Mouse (Mus musculus): ENCODE results near the gene Sdf2. TPM values are rescaled to one million over a fixed set of nuclear protein-coding genes. Genes with fewer than 3 reads are reported as not detected.

The Sdf2 gene
- polyA plus RNA-seq (2014; fragmentation: Illumina TruSeq; extraction: RNeasy Lipid Tissue Mini Kit (QIAGEN cat#74804); ENCODE audit: low read depth, low replicate concordance), result 11.0 TPM

DNA sequence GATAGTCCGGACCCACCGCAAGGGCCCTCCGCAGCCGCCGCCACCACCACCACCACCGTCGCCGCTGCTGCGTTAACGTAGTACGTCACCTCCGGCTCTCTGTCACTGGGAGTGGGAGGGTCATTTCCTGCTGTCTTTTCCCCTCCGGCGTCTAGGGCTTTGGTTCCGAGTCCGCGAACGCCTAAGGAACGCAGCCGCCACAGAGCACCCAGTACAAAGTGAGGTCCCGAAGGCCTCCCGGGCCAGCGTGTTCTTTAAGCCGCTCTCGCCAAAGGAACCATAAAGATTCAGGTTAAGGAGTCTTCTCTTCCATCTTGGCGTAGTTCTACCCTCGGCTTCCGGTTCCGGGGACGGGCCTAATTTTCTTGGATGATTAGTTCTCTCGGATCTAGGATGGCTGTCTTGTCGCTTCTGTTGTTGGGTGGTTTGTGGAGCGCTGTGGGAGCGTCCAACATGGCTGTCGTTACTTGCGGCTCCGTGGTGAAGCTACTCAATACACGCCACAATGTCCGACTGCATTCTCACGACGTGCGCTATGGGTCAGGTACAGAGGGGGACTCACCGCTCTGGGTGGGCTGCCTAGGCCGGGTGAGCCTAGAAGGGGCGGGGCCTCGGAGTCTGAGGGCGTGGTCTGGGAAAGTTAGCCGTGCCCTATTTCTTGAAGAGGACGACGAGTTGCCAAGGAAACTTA lies at the start of gene Sdf2, which contains the start of gene Supt6:
Gene Sdf2, plus strand, starts transcription at position 120 of the 691 bp plus-strand sequence.
Gene Supt6, minus strand, starts transcription at position 361 of the 691 bp plus-strand sequence.

GRCm38 (mm10) chr11:78261380-78262352 lies 16.1 kb downstream of the Sdf2 start, which contains the start of gene 2610507B11Rik:
Gene 2610507B11Rik (plus strand): TSS chr11:78261752.

DNA sequence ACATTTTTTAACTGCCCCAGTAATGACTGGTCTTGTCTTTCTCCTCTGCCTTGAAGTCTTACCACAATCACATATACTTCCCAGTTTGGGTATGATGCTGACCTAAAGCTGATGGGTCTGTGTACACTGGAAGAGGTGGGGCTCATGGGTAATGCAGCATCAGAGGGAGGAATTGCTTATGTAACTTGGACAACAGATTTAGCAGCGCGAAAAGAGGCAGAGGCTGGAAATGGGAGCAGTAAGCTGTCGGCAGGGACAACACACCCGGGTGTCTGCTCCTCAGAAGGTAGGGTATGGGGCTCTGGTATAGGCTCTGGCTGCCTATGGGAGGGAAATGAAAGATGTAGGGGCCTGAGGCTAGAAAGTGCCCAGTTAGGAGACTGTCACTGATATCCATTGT lies 45.1 kb downstream of the Sdf2 start, which contains the start of gene BC030499:
Gene BC030499, plus strand, starts transcription at position 188 of the 400 bp plus-strand sequence.

GRCm38 (mm10) chr11:78301357-78302084 lies 56.0 kb downstream of the Sdf2 start, which contains the start of gene Spag5:
Gene Spag5 (plus strand): TSS chr11:78301529.

Other genes starting within 250 kb of the Sdf2 start
- 3.7 TPM for gene Dhrs13, start 213.5 kb upstream of the Sdf2 start, polyA plus RNA-seq (2014; fragmentation: Illumina TruSeq; extraction: RNeasy Lipid Tissue Mini Kit (QIAGEN cat#74804); ENCODE audit: low read depth, low replicate concordance)
- gene Flot2, start 207.8 kb upstream of the Sdf2 start, polyA plus RNA-seq (2014; fragmentation: Illumina TruSeq; extraction: RNeasy Lipid Tissue Mini Kit (QIAGEN cat#74804); ENCODE audit: low read depth, low replicate concordance), result 3.7 TPM
- 4.5 TPM for gene Eral1, start 165.4 kb upstream of the Sdf2 start, polyA plus RNA-seq (2014; fragmentation: Illumina TruSeq; extraction: RNeasy Lipid Tissue Mini Kit (QIAGEN cat#74804); ENCODE audit: low read depth, low replicate concordance)
- 4.6 TPM for gene Fam222b, start 151.1 kb upstream of the Sdf2 start, polyA plus RNA-seq (2014; fragmentation: Illumina TruSeq; extraction: RNeasy Lipid Tissue Mini Kit (QIAGEN cat#74804); ENCODE audit: low read depth, low replicate concordance)
- 0.08 TPM for gene Traf4, start 80.2 kb upstream of the Sdf2 start, polyA plus RNA-seq (2014; fragmentation: Illumina TruSeq; extraction: RNeasy Lipid Tissue Mini Kit (QIAGEN cat#74804); ENCODE audit: low read depth, low replicate concordance)
- gene Nek8, start 69.1 kb upstream of the Sdf2 start, polyA plus RNA-seq (2014; fragmentation: Illumina TruSeq; extraction: RNeasy Lipid Tissue Mini Kit (QIAGEN cat#74804); ENCODE audit: low read depth, low replicate concordance), result 5.8 TPM
- 44.7 TPM for gene Tlcd1, start 69.0 kb upstream of the Sdf2 start, polyA plus RNA-seq (2014; fragmentation: Illumina TruSeq; extraction: RNeasy Lipid Tissue Mini Kit (QIAGEN cat#74804); ENCODE audit: low read depth, low replicate concordance)
- 243 TPM for gene Rpl23a, start 62.2 kb upstream of the Sdf2 start, polyA plus RNA-seq (2014; fragmentation: Illumina TruSeq; extraction: RNeasy Lipid Tissue Mini Kit (QIAGEN cat#74804); ENCODE audit: low read depth, low replicate concordance)
- gene Rab34, start 57.3 kb upstream of the Sdf2 start, polyA plus RNA-seq (2014; fragmentation: Illumina TruSeq; extraction: RNeasy Lipid Tissue Mini Kit (QIAGEN cat#74804); ENCODE audit: low read depth, low replicate concordance), result 2.0 TPM
- 338 TPM for gene Proca1, start 52.4 kb upstream of the Sdf2 start, polyA plus RNA-seq (2014; fragmentation: Illumina TruSeq; extraction: RNeasy Lipid Tissue Mini Kit (QIAGEN cat#74804); ENCODE audit: low read depth, low replicate concordance)
- gene Supt6, start 241 bp downstream of the Sdf2 start, polyA plus RNA-seq (2014; fragmentation: Illumina TruSeq; extraction: RNeasy Lipid Tissue Mini Kit (QIAGEN cat#74804); ENCODE audit: low read depth, low replicate concordance), result 19.5 TPM
- gene 2610507B11Rik, start 16.0 kb downstream of the Sdf2 start, polyA plus RNA-seq (2014; fragmentation: Illumina TruSeq; extraction: RNeasy Lipid Tissue Mini Kit (QIAGEN cat#74804); ENCODE audit: low read depth, low replicate concordance), result 126 TPM
- gene BC030499, start 45.1 kb downstream of the Sdf2 start, polyA plus RNA-seq (2014; fragmentation: Illumina TruSeq; extraction: RNeasy Lipid Tissue Mini Kit (QIAGEN cat#74804); ENCODE audit: low read depth, low replicate concordance), result 0.46 TPM
- 48.0 TPM for gene Spag5, start 55.8 kb downstream of the Sdf2 start, polyA plus RNA-seq (2014; fragmentation: Illumina TruSeq; extraction: RNeasy Lipid Tissue Mini Kit (QIAGEN cat#74804); ENCODE audit: low read depth, low replicate concordance)
- gene Aldoc, start 77.2 kb downstream of the Sdf2 start, polyA plus RNA-seq (2014; fragmentation: Illumina TruSeq; extraction: RNeasy Lipid Tissue Mini Kit (QIAGEN cat#74804); ENCODE audit: low read depth, low replicate concordance), result 4.2 TPM
- 3.7 TPM for gene Pigs, start 82.7 kb downstream of the Sdf2 start, polyA plus RNA-seq (2014; fragmentation: Illumina TruSeq; extraction: RNeasy Lipid Tissue Mini Kit (QIAGEN cat#74804); ENCODE audit: low read depth, low replicate concordance)
- gene Unc119, start 97.7 kb downstream of the Sdf2 start, polyA plus RNA-seq (2014; fragmentation: Illumina TruSeq; extraction: RNeasy Lipid Tissue Mini Kit (QIAGEN cat#74804); ENCODE audit: low read depth, low replicate concordance), result 9.2 TPM
- not detected for gene Foxn1, start 140.8 kb downstream of the Sdf2 start, polyA plus RNA-seq (2014; fragmentation: Illumina TruSeq; extraction: RNeasy Lipid Tissue Mini Kit (QIAGEN cat#74804); ENCODE audit: low read depth, low replicate concordance)
- gene Slc13a2, start 176.5 kb downstream of the Sdf2 start, polyA plus RNA-seq (2014; fragmentation: Illumina TruSeq; extraction: RNeasy Lipid Tissue Mini Kit (QIAGEN cat#74804); ENCODE audit: low read depth, low replicate concordance), result 0.41 TPM
- gene Slc46a1, start 220.0 kb downstream of the Sdf2 start, polyA plus RNA-seq (2014; fragmentation: Illumina TruSeq; extraction: RNeasy Lipid Tissue Mini Kit (QIAGEN cat#74804); ENCODE audit: low read depth, low replicate concordance), result 0.31 TPM